18 mouse cellular contexts compared by ENCODE assay signal in genomic region chr13:97491865-97492847, GRCm38 (mm10).
A peak's percentile ranks its signal among the peaks of the same experiment; 100 is the strongest.
DNase-seq lines count a peak whose midpoint lies in the region; TF ChIP-seq lines count a peak whose summit lies in the region.
"Had no signal": no experiment of that assay in that cellular context is flagged by ENCODE, and none has a peak within 500 bp of the region (broad histone marks: within the 10 kb centered on the region; RNA-seq: fewer than 3 reads in every experiment).

No protein-coding gene starts in this region.

- no peak overlapping the region for H3K4me3 ChIP-seq in ES-Bruce4 (ENCODE audit: low read depth, low read length)
- H3K4me3 ChIP-seq in thymus, adult 2 months (ENCODE audit: control insufficient read depth, insufficient read depth, low read length), result no peak overlapping the region
- H3K4me3 ChIP-seq: forebrain, embryonic 13.5 days; hindbrain, embryonic 12.5 days had no signal

- TF ChIP-seq POLR2A in ES-Bruce4 (IDR thresholded peaks at IDR 0.05; ENCODE audit: insufficient read depth, low read length), result no peak
- no peak for TF ChIP-seq POLR2A in thymus, adult 2 months (IDR thresholded peaks at IDR 0.05; ENCODE audit: control insufficient read depth, extremely low read depth, insufficient read depth, low read length, poor library complexity)

- peak overlapping the region; percentile 46 for H3K27ac ChIP-seq in ES-Bruce4 (ENCODE audit: insufficient read depth, low read length)
- no peak overlapping the region for H3K27ac ChIP-seq in thymus, adult 2 months (ENCODE audit: control insufficient read depth, insufficient read depth, low read length)
- H3K27ac ChIP-seq: forebrain, embryonic 13.5 days; hindbrain, embryonic 12.5 days had no signal

- peak overlapping the region; percentile 40; the same call in 1 of the 2 replicates for H3K9ac ChIP-seq in ES-Bruce4 (ENCODE audit: low read depth, poor library complexity, severe bottlenecking)
- H3K9ac ChIP-seq: forebrain, embryonic 13.5 days; hindbrain, embryonic 12.5 days had no signal

- no peak for TF ChIP-seq EP300 in ES-Bruce4 (IDR thresholded peaks at IDR 0.05; ENCODE audit: insufficient read depth, low read depth, low read length)

- DNase-seq in layer of hippocampus, adult 18-20 months (ENCODE audit: low spot score in 2 of 2), result peak; percentile 25 to 60
- DNase-seq in layer of hippocampus, postnatal 10 days (ENCODE audit: low spot score in 2 of 2), result no peak
- DNase-seq in frontal cortex, postnatal 14 days (ENCODE audit: low spot score in 2 of 2), result peak; percentile 22 to 51
- peak; percentile 77 to 82 for DNase-seq in left cerebral cortex, postnatal 36 days (ENCODE audit: low spot score in 2 of 2)
- no peak for DNase-seq in gastrocnemius, postnatal 10 days
- no peak for DNase-seq in thymus, adult 2 months
- DNase-seq in heart, adult 11 months, result no peak
- DNase-seq: cerebellum, adult 9-11 months; embryo, embryonic 11 days; gastrocnemius, postnatal 14 days; kidney, adult 9 months; kidney, postnatal 36 days; lung, adult 2 months; lung, postnatal 36 days; thymus, postnatal 36 days had no signal

- WGBS in thymus, adult 2 months, result 97% methylated on average over 19 of the region's 19 CpGs

- intact Hi-C loops in left cerebral cortex, postnatal 36 days (cut with DNase I), result loop anchor here (2.0 to 5.0 kb wide), 3 partner anchors 67 to 250 kb away; partner anchors contain the start of gene Enc1

- H3K4me1 ChIP-seq in ES-Bruce4 (ENCODE audit: control insufficient read depth, insufficient read depth, low read length), result no peaks in the 10 kb centered on the region
- no peaks in the 10 kb centered on the region for H3K4me1 ChIP-seq in thymus, adult 2 months (replicated peaks; ENCODE audit: control insufficient read depth, insufficient read depth, low read length)

- H3K9me3 ChIP-seq in ES-Bruce4 (replicated peaks; ENCODE audit: control insufficient read depth, insufficient read depth, low read length, poor library complexity, severe bottlenecking), result no peaks in the 10 kb centered on the region
- H3K9me3 ChIP-seq: forebrain, embryonic 13.5 days; hindbrain, embryonic 12.5 days had no signal

- no peaks in the 10 kb centered on the region for H3K27me3 ChIP-seq in ES-Bruce4 (ENCODE audit: control insufficient read depth, insufficient read depth, low read length, poor library complexity, severe bottlenecking)
- H3K27me3 ChIP-seq in thymus, adult 2 months (ENCODE audit: control insufficient read depth, insufficient read depth, low read length), result no peaks in the 10 kb centered on the region
- H3K27me3 ChIP-seq: forebrain, embryonic 13.5 days; hindbrain, embryonic 12.5 days had no signal

- no peak for TF ChIP-seq CTCF in ES-Bruce4 (IDR thresholded peaks at IDR 0.05; ENCODE audit: low read depth, low read length)
- no peak for TF ChIP-seq CTCF in thymus, adult 2 months (IDR thresholded peaks at IDR 0.05; ENCODE audit: borderline replicate concordance, control insufficient read depth, extremely low read depth, insufficient read depth, low read length, poor library complexity)

- H3K36me3 ChIP-seq in ES-Bruce4 (ENCODE audit: control insufficient read depth, insufficient read depth, low read length, poor library complexity, severe bottlenecking), result peaks cover 56% of the 10 kb centered on the region
- H3K36me3 ChIP-seq in thymus, adult 2 months (ENCODE audit: control insufficient read depth, insufficient read depth, low read length), result no peaks in the 10 kb centered on the region
- H3K36me3 ChIP-seq: hindbrain, embryonic 12.5 days had no signal

Comparison
In these comparisons a context has a peak if more than half of its experiments do, and no peak if none do; other contexts are left out.
1. DNase-seq: peak in layer of hippocampus, adult 18-20 months (2 of 2), frontal cortex, postnatal 14 days (2 of 2) and left cerebral cortex, postnatal 36 days (2 of 2); none in layer of hippocampus, postnatal 10 days (0 of 2), gastrocnemius, postnatal 10 days (single experiment), thymus, adult 2 months (single experiment) and heart, adult 11 months (single experiment).